Mouse (Mus musculus) CH12.LX (cell line): ENCODE results near the gene Snx11. TPM values are rescaled to one million over a fixed set of nuclear protein-coding genes. Genes with fewer than 3 reads are reported as not detected.

ENCODE experiments used
- DNase-seq: peaks from one replicate; pipeline ENCODE4 v3.0.0-alpha.2; 2013; ENCODE audit errors: extremely low read depth
- H3K27ac ChIP-seq: 2 replicates; pipeline ENCODE4 v1.5.1; 2012; ENCODE audit warnings: low read depth, mild to moderate bottlenecking, control low read depth, moderate library complexity; ENCODE audit not compliant: insufficient read depth
- H3K27me3 ChIP-seq: replicated peaks from 2 replicates; pipeline ENCODE3; 2012; ENCODE audit warnings: inconsistent platforms
- H3K36me3 ChIP-seq, 2 experiments: replicated peaks in 1 of 2; 2 replicates each; pipeline versions ENCODE3 to v1.6.1; 2012; ENCODE audit warnings: inconsistent platforms in 1 of 2, low read length in 1 of 2, mild to moderate bottlenecking in 1 of 2, mixed read lengths in 1 of 2, moderate library complexity in 1 of 2; ENCODE audit not compliant: control insufficient read depth in 1 of 2, insufficient read depth in 1 of 2
- H3K4me1 ChIP-seq, 2 experiments: 2 replicates each; pipeline ENCODE4 v1.6.1; 2012; ENCODE audit warnings: inconsistent platforms in 1 of 2, moderate library complexity in 1 of 2; ENCODE audit not compliant: insufficient read depth in 2 of 2, control insufficient read depth in 1 of 2
- H3K4me2 ChIP-seq: 2 replicates; pipeline ENCODE4 v1.6.1; 2012; ENCODE audit warnings: low read depth, mild to moderate bottlenecking, control low read depth; ENCODE audit not compliant: poor library complexity, insufficient read depth, severe bottlenecking
- H3K4me3 ChIP-seq, 3 experiments: fragments of 150-350 bp in 1 of 3; sonication (generic) in 1 of 3; replicated peaks in 1 of 3; 2 replicates each; pipeline versions ENCODE3 to v1.5.1; 2011 to 2012; ENCODE audit warnings: low read depth in 2 of 3, low read length in 2 of 3, mild to moderate bottlenecking in 2 of 3, moderate library complexity in 2 of 3, control low read depth in 1 of 3, improper control_type of control experiment in 1 of 3, inconsistent platforms in 1 of 3, mixed read lengths in 1 of 3; ENCODE audit not compliant: poor library complexity in 1 of 3
- H3K79me2 ChIP-seq: replicated peaks from 2 replicates; pipeline ENCODE4 v1.6.1; 2012; ENCODE audit warnings: mild to moderate bottlenecking, moderate library complexity; ENCODE audit not compliant: control insufficient read depth, poor library complexity, insufficient read depth, severe bottlenecking; ENCODE audit errors: extremely low read depth
- H3K9ac ChIP-seq: 2 replicates; pipeline ENCODE4 v1.6.1; 2012; ENCODE audit warnings: low read depth, mild to moderate bottlenecking, control low read depth, moderate library complexity; ENCODE audit not compliant: insufficient read depth
- H3K9me3 ChIP-seq: replicated peaks from 2 replicates; pipeline ENCODE3; 2012; ENCODE audit warnings: low read length, inconsistent platforms, mixed read lengths
- BHLHE40 ChIP-seq: IDR thresholded peaks from 2 replicates; pipeline ENCODE4 v1.6.1; 2011; ENCODE audit warnings: mild to moderate bottlenecking, low read depth, low read length, improper control_type of control experiment
- CHD1 ChIP-seq: IDR thresholded peaks from 2 replicates; pipeline ENCODE4 v1.6.1; 2012; ENCODE audit warnings: low read depth, low read length, improper control_type of control experiment, inconsistent platforms
- CTCF ChIP-seq, 2 experiments: IDR thresholded peaks in 1 of 2; conservative IDR thresholded peaks in 1 of 2; 2 replicates each; pipeline ENCODE4 v1.5.1; 2011 to 2012; ENCODE audit warnings: low read depth in 2 of 2, low read length in 2 of 2, improper control_type of control experiment in 1 of 2, inconsistent platforms in 1 of 2, mild to moderate bottlenecking in 1 of 2, moderate library complexity in 1 of 2
- ELF1 ChIP-seq: IDR thresholded peaks from 2 replicates; pipeline ENCODE4 v1.6.1; 2014; ENCODE audit warnings: low read depth, mild to moderate bottlenecking, inconsistent platforms, low read length, improper control_type of control experiment
- EP300 ChIP-seq: IDR thresholded peaks from 2 replicates; pipeline ENCODE4 v1.6.1; 2011; ENCODE audit warnings: low read length, improper control_type of control experiment
- ETS1 ChIP-seq: conservative IDR thresholded peaks from 2 replicates; pipeline ENCODE4 v1.6.1; 2012; ENCODE audit warnings: low read depth, mild to moderate bottlenecking, inconsistent platforms, low read length, improper control_type of control experiment, moderate library complexity
- IRF4 ChIP-seq: IDR thresholded peaks from 2 replicates; pipeline ENCODE4 v1.6.1; 2014; ENCODE audit warnings: low read depth, mild to moderate bottlenecking, inconsistent platforms, low read length, improper control_type of control experiment
- KAT2A ChIP-seq: IDR thresholded peaks from 2 replicates; pipeline ENCODE4 v1.6.1; 2012; ENCODE audit warnings: low read length, improper control_type of control experiment, inconsistent platforms; ENCODE audit not compliant: insufficient replicate concordance
- MAFK ChIP-seq: IDR thresholded peaks from 2 replicates; pipeline ENCODE4 v1.6.1; 2011; ENCODE audit warnings: low read length, improper control_type of control experiment; ENCODE audit not compliant: insufficient replicate concordance
- MAX ChIP-seq: IDR thresholded peaks from 2 replicates; pipeline ENCODE4 v1.6.1; 2011; ENCODE audit warnings: low read length, improper control_type of control experiment
- MEF2A ChIP-seq: IDR thresholded peaks from 2 replicates; pipeline ENCODE4 v1.6.1; 2014; ENCODE audit warnings: low read depth, mild to moderate bottlenecking, inconsistent platforms, low read length, improper control_type of control experiment, borderline replicate concordance
- MXI1 ChIP-seq: IDR thresholded peaks from 2 replicates; pipeline ENCODE4 v1.6.1; 2011; ENCODE audit warnings: mild to moderate bottlenecking, low read depth, low read length, improper control_type of control experiment
- NELFE ChIP-seq: IDR thresholded peaks from 2 replicates; pipeline ENCODE4 v1.6.1; 2011; ENCODE audit warnings: low read depth, low read length, improper control_type of control experiment
- PAX5 ChIP-seq: IDR thresholded peaks from 2 replicates; pipeline ENCODE4 v1.6.1; 2012; ENCODE audit warnings: low read length, inconsistent platforms, mixed read lengths
- POLR2A ChIP-seq: IDR thresholded peaks from 2 replicates; pipeline ENCODE4 v1.6.1; 2011; ENCODE audit warnings: low read depth, mild to moderate bottlenecking, improper control_type of control experiment, low read length
- RCOR1 ChIP-seq: conservative IDR thresholded peaks from 2 replicates; pipeline ENCODE4 v1.6.1; 2012; ENCODE audit warnings: low read depth, mild to moderate bottlenecking, inconsistent platforms, low read length, improper control_type of control experiment
- SMC3 ChIP-seq: IDR thresholded peaks from 2 replicates; pipeline ENCODE4 v1.6.1; 2011; ENCODE audit warnings: low read depth, low read length, improper control_type of control experiment
- TCF12 ChIP-seq: IDR thresholded peaks from 2 replicates; pipeline ENCODE4 v1.6.1; 2014; ENCODE audit warnings: low read depth, mild to moderate bottlenecking, inconsistent platforms, low read length, improper control_type of control experiment
- UBTF ChIP-seq: IDR thresholded peaks from 2 replicates; pipeline ENCODE4 v1.6.1; 2012; ENCODE audit warnings: low read depth, mild to moderate bottlenecking, inconsistent platforms, low read length, improper control_type of control experiment, moderate library complexity
- USF1 ChIP-seq: IDR thresholded peaks from 2 replicates; pipeline ENCODE4 v1.6.1; 2014; ENCODE audit warnings: low read depth, mild to moderate bottlenecking, inconsistent platforms, low read length, improper control_type of control experiment
- USF2 ChIP-seq: conservative IDR thresholded peaks from 2 replicates; pipeline ENCODE4 v1.6.1; 2011; ENCODE audit warnings: low read depth, low read length, improper control_type of control experiment
- ZC3H11A ChIP-seq: IDR thresholded peaks from 2 replicates; pipeline ENCODE4 v1.6.1; 2012; ENCODE audit warnings: low read depth, mild to moderate bottlenecking, inconsistent platforms, low read length, improper control_type of control experiment
- ZKSCAN1 ChIP-seq: IDR thresholded peaks from 2 replicates; pipeline ENCODE4 v1.6.1; 2012; ENCODE audit warnings: low read depth, inconsistent platforms, low read length, improper control_type of control experiment, borderline replicate concordance
- dilution Hi-C: fragments of 300-500 bp; cut with MboI; formaldehyde crosslinking; loops from 2 replicates; pipeline ENCODE4 v1.14.3; 2020; ENCODE audit warnings: low sequenced_read_pairs; ENCODE audit not compliant: extremely low pct_unique_long_range_greater_than_20kb, extremely low pct_ligation_motif_present
- in situ Hi-C: fragments of 300-500 bp; cut with MboI; formaldehyde crosslinking; loops from 3 replicates; pipeline ENCODE4 v1.14.3; 2019; ENCODE audit warnings: low sequenced_read_pairs, low pct_ligation_motif_present, low pct_unique_long_range_greater_than_20kb, mixed read lengths
- polyA plus RNA-seq: library from polyadenylated mRNA; unstranded; fragments of >175 nt; gene quantifications from 2 replicates; pipeline ENCODE4 v1.2.1, GENCODE M21; 2012; ENCODE audit warnings: low read depth; ENCODE audit not compliant: insufficient read length
- total RNA-seq, 2 experiments: library from RNA; depleted of rRNA; stranded (reverse); fragments of 300-350 nt in 1 of 2; fragments of >200 nt in 1 of 2; gene quantifications; 2 replicates each; pipeline ENCODE4 v1.2.3; 2012 to 2014

The Snx11 gene
- total and polyA plus RNA-seq, 3 experiments = 153 to 244 (median 217) TPM

- Histone ChIP-seq H3K79me2 (peaks cover 32% of the 10 kb centered on the region), H3K4me3 (no peak overlapping the region), H3K36me3 (peaks cover 69 to 94% of the 10 kb centered on the region in 2 experiments), H3K4me1 (peaks cover 15 to 32% of the 10 kb centered on the region in 2 experiments), H3K9me3 (peaks cover 2% of the 10 kb centered on the region), H3K4me2 (no peak overlapping the region), H3K27me3 (no peaks in the 10 kb centered on the region), H3K27ac (no peak overlapping the region), H3K9ac (no peak overlapping the region)
- no peak for DNase-seq
- dilution Hi-C loops (no loop called here), in situ Hi-C loops (no loop called here)
- TF ChIP-seq ZKSCAN1 (no peak), UBTF (no peak), IRF4 (no peak), KAT2A (no peak), ELF1 (no peak), BHLHE40 (no peak), MAX (no peak), USF2 (no peak)
These were observed 36.6 kb upstream of the Snx11 start for GRCm38 (mm10) chr11:96813920-96814319.

- Histone ChIP-seq H3K79me2 (peaks cover 27% of the 10 kb centered on the region), H3K4me2 (no peak overlapping the region), H3K36me3 (peaks cover 69 to 94% of the 10 kb centered on the region in 2 experiments), H3K4me3 (no peak overlapping the region), H3K4me1 (peaks cover 12 to 27% of the 10 kb centered on the region in 2 experiments), H3K27ac (no peak overlapping the region), H3K9ac (no peak overlapping the region), H3K9me3 (peaks cover 2% of the 10 kb centered on the region), H3K27me3 (no peaks in the 10 kb centered on the region)
- dilution Hi-C loops (no loop called here), in situ Hi-C loops (no loop called here)
- TF ChIP-seq RCOR1 (no peak), USF1 (no peak), ELF1 (no peak), MAFK (no peak), NELFE (no peak), POLR2A (no peak), KAT2A (no peak), ZC3H11A (no peak), BHLHE40 (no peak), MEF2A (no peak), CHD1 (no peak), IRF4 (no peak), SMC3 (no peak), PAX5 (no peak), MAX (no peak), CTCF (conservative IDR thresholded peaks at IDR 0.05 in 1 of 2, IDR thresholded peaks at IDR 0.05 in 1 of 2; ENCODE audit: low read depth in 2 of 2, low read length in 2 of 2) (no peak), ETS1 (no peak), MXI1 (no peak), EP300 (no peak), TCF12 (no peak)
- no peak for DNase-seq
These were observed 36.1 kb upstream of the Snx11 start for GRCm38 (mm10) chr11:96813455-96813854.
